Mouse (Mus musculus) C2C12 (cell line): ENCODE data around the gene Prss57. TPM values are rescaled to one million over a fixed set of nuclear protein-coding genes. Genes with fewer than 3 reads are reported as not detected.
A peak's percentile ranks its signal among the peaks of the same experiment; 100 is the strongest.

Experiments
- H3K27me3 ChIP-seq: one replicate; pipeline ENCODE4 v1.6.1; 2011; ENCODE audit not compliant: control insufficient read depth, insufficient read depth, insufficient read length
- H3K36me3 ChIP-seq: one replicate; pipeline ENCODE4 v1.6.1; 2011; ENCODE audit not compliant: control insufficient read depth, insufficient read depth
- H3K4me3 ChIP-seq: one replicate; pipeline ENCODE4 v1.5.1; 2011; ENCODE audit warnings: mild to moderate bottlenecking, control low read depth; ENCODE audit not compliant: poor library complexity, insufficient read depth, severe bottlenecking
- H3K79me2 ChIP-seq: one replicate; pipeline ENCODE4 v1.6.1; 2011; ENCODE audit not compliant: control insufficient read depth, insufficient read depth
- H3K79me3 ChIP-seq: one replicate; pipeline ENCODE4 v1.6.1; 2011; ENCODE audit warnings: low read depth, control low read depth
- H3ac ChIP-seq: one replicate; pipeline ENCODE3; 2011; ENCODE audit warnings: low read depth; ENCODE audit not compliant: control insufficient read depth, insufficient read length
- CEBPB ChIP-seq: IDR thresholded peaks from one replicate; pipeline ENCODE4 v1.6.1; 2011; ENCODE audit warnings: low read depth, mild to moderate bottlenecking, control low read depth, moderate library complexity
- CTCF ChIP-seq: IDR thresholded peaks from one replicate; pipeline ENCODE4 v1.5.1; 2011; ENCODE audit not compliant: control insufficient read depth, insufficient read depth, insufficient read length
- FOSL1 ChIP-seq: IDR thresholded peaks from one replicate; pipeline ENCODE4 v1.8.0; 2011; ENCODE audit warnings: mild to moderate bottlenecking, low read length; ENCODE audit not compliant: poor library complexity, insufficient read depth, severe bottlenecking
- MAX ChIP-seq: IDR thresholded peaks from one replicate; pipeline ENCODE4 v1.6.1; 2011; ENCODE audit warnings: mild to moderate bottlenecking, control low read depth
- MYOD1 ChIP-seq: IDR thresholded peaks from one replicate; pipeline ENCODE4 v1.6.1; 2011; ENCODE audit warnings: low read depth; ENCODE audit not compliant: control insufficient read depth, insufficient read length
- MYOG ChIP-seq: IDR thresholded peaks from one replicate; pipeline ENCODE4 v1.6.1; 2011; ENCODE audit not compliant: control insufficient read depth, insufficient read length; ENCODE audit errors: extremely low read depth
- USF1 ChIP-seq: IDR thresholded peaks from one replicate; pipeline ENCODE4 v1.6.1; 2011; ENCODE audit warnings: low read depth, mild to moderate bottlenecking, control low read depth, moderate library complexity
- polyA plus RNA-seq: library from polyadenylated mRNA; unstranded; fragments of >200 nt; fragmentation: generic; extraction: Trizol; gene quantifications from one replicate; pipeline ENCODE4 v1.2.1, GENCODE M21; 2012; ENCODE audit warnings: missing spikeins

Prss57 gene
- polyA plus RNA-seq, 1 experiment, result not detected

- TF ChIP-seq FOSL1 (peak; percentile 5), USF1 (no peak)
- Histone ChIP-seq H3K79me2 (no peaks in the 10 kb centered on the region), H3K27me3 (no peaks in the 10 kb centered on the region), H3K4me3 (no peak overlapping the region), H3ac (peak overlapping the region; percentile 51), H3K36me3 (no peaks in the 10 kb centered on the region), H3K79me3 (no peaks in the 10 kb centered on the region)
Measured at GRCm38 (mm10) chr10:79778006-79778405, 12.8 kb downstream of the Prss57 start.

GRCm38 (mm10) chr10:79777103-79777531 lies 13.6 kb downstream of the Prss57 start, which contains the start of gene Fstl3:
TSS of gene Fstl3 (plus strand) at chr10:79777272.
- Histone ChIP-seq H3K79me2 (no peaks in the 10 kb centered on the region), H3K27me3 (no peaks in the 10 kb centered on the region), H3K36me3 (no peaks in the 10 kb centered on the region), H3K79me3 (no peaks in the 10 kb centered on the region), H3K4me3 (peak within 1 kb of the TSS; percentile 21), H3ac (peak within 1 kb of the TSS; percentile 60)
- TF ChIP-seq USF1, result peak; percentile 14
- no peak for TF ChIP-seq MYOG

GRCm38 (mm10) chr10:79774486-79775279 lies 16.1 kb downstream of the Prss57 start:
- H3K27me3 ChIP-seq, result no peaks in the 10 kb centered on the region
- no peaks in the 10 kb centered on the region for H3K79me2 ChIP-seq
- TF ChIP-seq MAX (no peak), USF1 (no peak), FOSL1 (no peak), CTCF (no peak), MYOG (no peak), MYOD1 (no peak), CEBPB (no peak)
- no peak overlapping the region for H3K4me3 ChIP-seq
- no peaks in the 10 kb centered on the region for H3K36me3 ChIP-seq
- H3K79me3 ChIP-seq, result no peaks in the 10 kb centered on the region
- no peak overlapping the region for H3ac ChIP-seq

- H3K79me2 ChIP-seq, result no peaks in the 10 kb centered on the region
- no peak overlapping the region for H3ac ChIP-seq
- no peaks in the 10 kb centered on the region for H3K79me3 ChIP-seq
- H3K27me3 ChIP-seq, result no peaks in the 10 kb centered on the region
- H3K4me3 ChIP-seq, result no peak overlapping the region
- TF ChIP-seq CEBPB, result no peak
- no peak for TF ChIP-seq MAX
- no peak for TF ChIP-seq CTCF
- TF ChIP-seq FOSL1, result no peak
- no peak for TF ChIP-seq MYOG
- H3K36me3 ChIP-seq, result no peaks in the 10 kb centered on the region
Measured at GRCm38 (mm10) chr10:79773208-79773607, 17.6 kb downstream of the Prss57 start.

- no peak overlapping the region for H3K4me3 ChIP-seq
- H3K27me3 ChIP-seq, result no peaks in the 10 kb centered on the region
- no peaks in the 10 kb centered on the region for H3K79me2 ChIP-seq
- TF ChIP-seq MYOD1, result no peak
- no peak for TF ChIP-seq CEBPB
- no peak for TF ChIP-seq MYOG
- no peak for TF ChIP-seq FOSL1
- no peak for TF ChIP-seq MAX
- no peak for TF ChIP-seq CTCF
- no peak for TF ChIP-seq USF1
- H3K79me3 ChIP-seq, result no peaks in the 10 kb centered on the region
- no peak overlapping the region for H3ac ChIP-seq
- H3K36me3 ChIP-seq, result no peaks in the 10 kb centered on the region
Measured at GRCm38 (mm10) chr10:79772320-79772719, 18.4 kb downstream of the Prss57 start.

GRCm38 (mm10) chr10:79769329-79769728 lies 21.4 kb downstream of the Prss57 start:
- H3K79me3 ChIP-seq, result peaks cover 22% of the 10 kb centered on the region
- H3K36me3 ChIP-seq, result peaks cover 9% of the 10 kb centered on the region
- H3K79me2 ChIP-seq, result peaks cover 24% of the 10 kb centered on the region
- no peak overlapping the region for H3ac ChIP-seq
- no peaks in the 10 kb centered on the region for H3K27me3 ChIP-seq
- no peak overlapping the region for H3K4me3 ChIP-seq
- TF ChIP-seq FOSL1 (no peak), MAX (no peak), MYOD1 (no peak), MYOG (no peak)
